Comparison of ENCODE assay signal across 5 mouse cellular contexts in the genomic region with DNA sequence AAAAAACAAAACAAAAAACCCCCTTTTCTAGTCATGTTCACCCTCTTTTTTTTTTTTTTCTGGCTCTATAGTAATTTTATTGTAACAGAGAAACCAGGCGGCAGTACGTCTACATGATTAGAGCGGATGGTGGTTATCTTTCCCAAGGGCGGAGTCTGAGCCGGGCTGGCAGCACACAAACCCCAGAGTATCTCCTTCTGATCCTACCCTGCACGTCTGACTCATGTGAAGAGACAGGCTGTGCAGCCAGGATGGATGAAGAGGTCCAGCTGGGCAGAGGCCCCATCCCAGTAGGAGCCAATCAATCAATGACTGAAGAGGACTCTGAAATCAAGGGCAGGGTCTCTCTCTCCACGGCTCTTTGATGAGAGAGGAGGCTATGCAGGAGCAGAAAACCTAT. TPM values are rescaled to one million over a fixed set of nuclear protein-coding genes. Genes with fewer than 3 reads are reported as not detected.
ATAC-seq lines count a peak whose summit lies in the region.
"Had no signal": no experiment of that assay in that cellular context is flagged by ENCODE, and none has a peak within 500 bp of the region (broad histone marks: within the 10 kb centered on the region; RNA-seq: fewer than 3 reads in every experiment).

No protein-coding gene starts in this region.

- ATAC-seq in frontal cortex, adult (ENCODE audit: low TSS enrichment): peak; percentile 80
- ATAC-seq in megakaryocyte-erythroid progenitor cell, adult 5-6 weeks (replicated peaks; ENCODE audit: low FRiP score, low TSS enrichment, poor library complexity, severe bottlenecking): peak; percentile 87

RNA-seq across cellular contexts. Expression of gene Pvrig, which starts 21.4 kb away (rescaled TPM):
- total RNA-seq in megakaryocyte-erythroid progenitor cell, adult 5-6 weeks (2014; fragmentation: Nextera tagmentation): 4.0 TPM in 1 of 2 replicates, not detected in the other
- total RNA-seq in megakaryocyte-erythroid progenitor cell, adult 5-6 weeks (2017): not detected in 2 replicates
- total RNA-seq: adrenal gland, postnatal 25 days; G1E; MEL had no signal
